Mouse (Mus musculus) gastrocnemius, adult 2 months (tissue): ENCODE measurements around the gene Lrpprc. TPM values are rescaled to one million over a fixed set of nuclear protein-coding genes. Genes with fewer than 3 reads are reported as not detected.
"Not testable (repeated sequence)": the region's sequence is repeated elsewhere in the genome, so short reads cannot be mapped to it uniquely, and the experiment has no call there.

Source experiments
- DNase-seq: peaks from one replicate; pipeline ENCODE4 v3.0.0; 2022
- H3K27ac ChIP-seq: fragments of 200-600 bp; 2 replicates; pipeline ENCODE4 v1.8.1; 2022; ENCODE audit warnings: mild to moderate bottlenecking
- H3K4me3 ChIP-seq: fragments of 200-600 bp; 2 replicates; pipeline ENCODE4 v1.8.1; 2022; ENCODE audit warnings: mild to moderate bottlenecking, moderate library complexity
- CTCF ChIP-seq: fragments of 200-600 bp; IDR thresholded peaks from 2 replicates; pipeline ENCODE4 v1.8.1; 2022; ENCODE audit warnings: antibody characterized with exemption, mild to moderate bottlenecking, moderate library complexity
- intact Hi-C: fragments of 180-260 bp; cut with DNase I; formaldehyde crosslinking; loops from one replicate; pipeline ENCODE4 v1.15.1; 2025
- long read RNA-seq, 2 experiments: library from polyadenylated mRNA; stranded (forward); transcript quantifications; one replicate each; pipeline ENCODE4 v2.0.0; 2021
- total RNA-seq, 2 experiments: library from RNA; stranded (reverse); gene quantifications; 2 replicates each; pipeline ENCODE4 v1.2.3; 2021

Gene Lrpprc
- total RNA-seq: 10 to 100 TPM; 61.7 to 84.8 TPM
- long read RNA-seq, experiment 1, full-length matches to known transcripts: 161 of 189 reads
- long read RNA-seq, experiment 1, partial matches to known transcripts: 16 of 189 reads
- long read RNA-seq, experiment 1, other reads (novel, unspliced or antisense): 12 of 189 reads
- long read RNA-seq, experiment 2, full-length matches to known transcripts: 148 of 184 reads
- long read RNA-seq, experiment 2, partial matches to known transcripts: 18 of 184 reads
- long read RNA-seq, experiment 2, other reads (novel, unspliced or antisense): 18 of 184 reads

- intact Hi-C loops: loop anchor here (5.0 to 10.0 kb wide), 2 partner anchors 164 to 302 kb away; partner anchors contain the start of genes Camkmt, Ppm1b and Prepl
- peak within 1 kb of the TSS; percentile 98 for H3K27ac ChIP-seq
- DNase-seq: peak; percentile 97
- TF ChIP-seq CTCF: no peak
- peak within 1 kb of the TSS; percentile 97 for H3K4me3 ChIP-seq
These were observed at the start of gene Lrpprc for GRCm38 (mm10) chr17:84790447-84791098. TSS of gene Lrpprc (minus strand) at chr17:84790789.

GRCm38 (mm10) chr17:84837780-84838179 is 47.2 kb upstream of the Lrpprc start:
- Histone ChIP-seq H3K4me3 (no peak overlapping the region), H3K27ac (no peak overlapping the region)
- DNase-seq: peak; percentile 65
- peak; percentile 93 for TF ChIP-seq CTCF
- intact Hi-C loops: loop anchor here (2.0 to 5.0 kb wide), 3 partner anchors 185 to 795 kb away; no protein-coding TSS in a partner anchor

- Histone ChIP-seq H3K4me3 (no peak overlapping the region), H3K27ac (no peak overlapping the region)
- no peak for DNase-seq
- intact Hi-C loops: loop anchor here (5.0 kb wide), 1 partner anchor 187 kb away; no protein-coding TSS in a partner anchor
- no peak for TF ChIP-seq CTCF
These were observed 44.7 kb upstream of the Lrpprc start for GRCm38 (mm10) chr17:84835249-84835648.

- Histone ChIP-seq H3K4me3 (no peak overlapping the region), H3K27ac (no peak overlapping the region)
- no peak for TF ChIP-seq CTCF
- DNase-seq: no peak
- intact Hi-C loops: no loop called here
These were observed 41.8 kb upstream of the Lrpprc start for GRCm38 (mm10) chr17:84832346-84832745.

GRCm38 (mm10) chr17:84828301-84828700 is 37.7 kb upstream of the Lrpprc start:
- H3K27ac ChIP-seq: no peak overlapping the region
- TF ChIP-seq CTCF: no peak
- H3K4me3 ChIP-seq: no peak overlapping the region
- intact Hi-C loops: no loop called here
- no peak for DNase-seq

GRCm38 (mm10) chr17:84820603-84821002 is 30.0 kb upstream of the Lrpprc start:
- Histone ChIP-seq H3K27ac (no peak overlapping the region), H3K4me3 (no peak overlapping the region)
- no peak for TF ChIP-seq CTCF
- intact Hi-C loops: no loop called here
- DNase-seq: no peak

- intact Hi-C loops: no loop called here
- Histone ChIP-seq H3K4me3 (no peak overlapping the region), H3K27ac (no peak overlapping the region)
- no peak for TF ChIP-seq CTCF
- no peak for DNase-seq
These were observed 27.8 kb upstream of the Lrpprc start for GRCm38 (mm10) chr17:84818390-84818789.

- H3K27ac ChIP-seq: no peak overlapping the region
- intact Hi-C loops: no loop called here
- no peak for DNase-seq
- H3K4me3 ChIP-seq: no peak overlapping the region
- no peak for TF ChIP-seq CTCF
These were observed 25.4 kb upstream of the Lrpprc start for GRCm38 (mm10) chr17:84816014-84816461.

- DNase-seq: no peak
These were observed 24.3 kb upstream of the Lrpprc start for GRCm38 (mm10) chr17:84814905-84815304.

GRCm38 (mm10) chr17:84814192-84814591 is 23.6 kb upstream of the Lrpprc start:
- intact Hi-C loops, H3K27ac ChIP-seq, H3K4me3 ChIP-seq, DNase-seq: not testable (repeated sequence)

More at GRCm38 (mm10) chr17:84814905-84815304, 24.3 kb upstream of the Lrpprc start:
- Histone ChIP-seq H3K27ac (no peak overlapping the region), H3K4me3 (no peak overlapping the region)
- intact Hi-C loops: no loop called here
- no peak for TF ChIP-seq CTCF

- DNase-seq: no peak
- intact Hi-C loops: loop anchor here (5.0 to 10.0 kb wide), 2 partner anchors 163 to 300 kb away; partner anchors contain the start of genes Camkmt, Ppm1b and Prepl
- Histone ChIP-seq H3K27ac (no peak overlapping the region), H3K4me3 (no peak overlapping the region)
- TF ChIP-seq CTCF: no peak
These were observed 1.4 kb upstream of the Lrpprc start for GRCm38 (mm10) chr17:84792006-84792405.

GRCm38 (mm10) chr17:84791156-84791555 is 567 bp upstream of the Lrpprc start:
- Histone ChIP-seq H3K27ac (peak overlapping the region; percentile 98), H3K4me3 (peak overlapping the region; percentile 97)
- intact Hi-C loops: loop anchor here (5.0 to 10.0 kb wide), 2 partner anchors 164 to 301 kb away; partner anchors contain the start of genes Camkmt, Ppm1b and Prepl
- no peak for TF ChIP-seq CTCF
- no peak for DNase-seq

GRCm38 (mm10) chr17:84790043-84790442 is 546 bp downstream of the Lrpprc start:
- Histone ChIP-seq H3K4me3 (peak overlapping the region; percentile 97), H3K27ac (peak overlapping the region; percentile 98)
- DNase-seq: peak; percentile 49
- no peak for TF ChIP-seq CTCF
- intact Hi-C loops: loop anchor here (5.0 to 10.0 kb wide), 2 partner anchors 165 to 302 kb away; partner anchors contain the start of genes Camkmt, Ppm1b and Prepl
